Mouse (Mus musculus): ENCODE data around the gene Serpinb1c. TPM values are rescaled to one million over a fixed set of nuclear protein-coding genes. Genes with fewer than 3 reads are reported as not detected.
"Not testable (repeated sequence)": the region's sequence is repeated elsewhere in the genome, so short reads cannot be mapped to it uniquely, and the experiment has no call there.

Serpinb1c gene
- polyA plus RNA-seq, 1 experiment from 2014 or later: not detected

- ATAC-seq: no peak
- Histone ChIP-seq H3K9ac (replicated peaks; ENCODE audit: low read depth, low read length) (no peak overlapping the region), H3K4me1 (replicated peaks; ENCODE audit: control insufficient read depth, insufficient read depth, low read length) (no peaks in the 10 kb centered on the region), H3K4me2 (ENCODE audit: low read length) (no peak overlapping the region), H3K9me3 (ENCODE audit: control insufficient read depth, low read length) (no peaks in the 10 kb centered on the region), H3K4me3 (replicated peaks; ENCODE audit: low read length) (no peak overlapping the region), H3K27me3 (replicated peaks; ENCODE audit: control insufficient read depth, insufficient read depth, low read length) (no peaks in the 10 kb centered on the region), H3K36me3 (ENCODE audit: control insufficient read depth, insufficient read depth) (no peaks in the 10 kb centered on the region), H3K27ac (ENCODE audit: low read length) (no peak overlapping the region)
- 80% methylated on average over 5 of the region's 5 CpGs for WGBS
Observed at GRCm38 (mm10) chr13:32868843-32869242, 29.2 kb downstream of the Serpinb1c start.

DNA sequence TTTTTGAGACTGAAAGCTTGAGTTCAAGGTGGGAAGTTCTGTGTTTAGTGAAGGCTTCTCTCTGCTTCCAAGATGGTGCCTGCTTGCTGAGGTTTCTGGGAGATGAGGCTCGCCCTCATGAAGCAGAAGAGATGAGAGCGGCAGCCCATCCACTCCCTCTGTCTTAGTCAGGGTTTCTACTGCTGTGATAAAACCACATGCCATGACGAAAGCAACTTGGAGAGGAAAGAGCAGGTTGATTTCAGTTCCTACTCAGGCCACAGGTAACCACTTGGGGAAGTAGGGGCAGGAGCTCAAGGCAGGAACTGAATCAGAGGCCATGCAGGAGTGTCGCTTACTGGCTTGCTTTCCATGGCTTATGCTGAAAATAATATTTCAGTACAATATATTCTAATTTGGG is 29.8 kb downstream of the Serpinb1c start:
- not testable (repeated sequence) for H3K36me3 ChIP-seq (ENCODE audit: control insufficient read depth, insufficient read depth); H3K27ac ChIP-seq (ENCODE audit: low read length); H3K9ac ChIP-seq (replicated peaks; ENCODE audit: low read depth, low read length); H3K27me3 ChIP-seq (replicated peaks; ENCODE audit: control insufficient read depth, insufficient read depth, low read length); H3K4me1 ChIP-seq (replicated peaks; ENCODE audit: control insufficient read depth, insufficient read depth, low read length); H3K4me3 ChIP-seq (replicated peaks; ENCODE audit: low read length); ATAC-seq; H3K9me3 ChIP-seq (ENCODE audit: control insufficient read depth, low read length); H3K4me2 ChIP-seq (ENCODE audit: low read length)
- WGBS: 83% methylated on average over 4 of the region's 4 CpGs

DNA sequence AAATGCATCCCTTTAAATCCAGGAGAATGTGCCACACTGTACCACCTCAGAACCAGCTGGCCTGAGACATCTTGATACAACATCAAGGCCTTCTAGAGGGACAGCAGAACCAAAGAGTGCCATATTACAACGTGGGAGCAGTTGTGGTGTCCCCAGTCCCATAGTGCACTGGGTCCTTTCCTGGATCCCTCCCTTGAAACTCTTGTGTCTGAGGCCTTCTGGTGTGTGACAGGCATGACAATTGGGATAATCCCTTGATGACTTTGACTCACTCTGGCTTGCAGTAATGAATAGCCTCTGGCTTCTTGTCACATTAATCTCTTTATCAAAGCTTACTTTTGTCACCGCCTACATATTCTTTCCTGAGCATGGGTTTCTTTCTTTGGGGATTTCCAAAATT is 31.0 kb downstream of the Serpinb1c start:
- Histone ChIP-seq H3K9me3 (ENCODE audit: control insufficient read depth, low read length) (no peaks in the 10 kb centered on the region), H3K27me3 (replicated peaks; ENCODE audit: control insufficient read depth, insufficient read depth, low read length) (no peaks in the 10 kb centered on the region), H3K27ac (ENCODE audit: low read length) (no peak overlapping the region), H3K4me1 (replicated peaks; ENCODE audit: control insufficient read depth, insufficient read depth, low read length) (no peaks in the 10 kb centered on the region), H3K9ac (replicated peaks; ENCODE audit: low read depth, low read length) (no peak overlapping the region), H3K4me3 (replicated peaks; ENCODE audit: low read length) (no peak overlapping the region), H3K36me3 (ENCODE audit: control insufficient read depth, insufficient read depth) (no peaks in the 10 kb centered on the region), H3K4me2 (ENCODE audit: low read length) (no peak overlapping the region)
- ATAC-seq: no peak
- WGBS: 32% methylated on average over 2 of the region's 2 CpGs

GRCm38 (mm10) chr13:32866484-32866883 is 31.5 kb downstream of the Serpinb1c start:
- H3K27ac ChIP-seq (ENCODE audit: low read length): no peak overlapping the region
- H3K9ac ChIP-seq (replicated peaks; ENCODE audit: low read depth, low read length): no peak overlapping the region
- H3K4me2 ChIP-seq (ENCODE audit: low read length): no peak overlapping the region
- no peaks in the 10 kb centered on the region for H3K36me3 ChIP-seq (ENCODE audit: control insufficient read depth, insufficient read depth)
- H3K27me3 ChIP-seq (replicated peaks; ENCODE audit: control insufficient read depth, insufficient read depth, low read length): no peaks in the 10 kb centered on the region
- H3K4me3 ChIP-seq (replicated peaks; ENCODE audit: low read length): no peak overlapping the region
- no peaks in the 10 kb centered on the region for H3K4me1 ChIP-seq (replicated peaks; ENCODE audit: control insufficient read depth, insufficient read depth, low read length)
- peak; percentile 78 for ATAC-seq
- H3K9me3 ChIP-seq (ENCODE audit: control insufficient read depth, low read length): no peaks in the 10 kb centered on the region
- WGBS: 6% methylated on average over 9 of the region's 9 CpGs

- Histone ChIP-seq H3K9ac (replicated peaks; ENCODE audit: low read depth, low read length) (no peak overlapping the region), H3K36me3 (ENCODE audit: control insufficient read depth, insufficient read depth) (no peaks in the 10 kb centered on the region), H3K4me1 (replicated peaks; ENCODE audit: control insufficient read depth, insufficient read depth, low read length) (no peaks in the 10 kb centered on the region), H3K27me3 (replicated peaks; ENCODE audit: control insufficient read depth, insufficient read depth, low read length) (no peaks in the 10 kb centered on the region), H3K4me3 (replicated peaks; ENCODE audit: low read length) (no peak overlapping the region), H3K4me2 (ENCODE audit: low read length) (no peak overlapping the region), H3K27ac (ENCODE audit: low read length) (no peak overlapping the region), H3K9me3 (ENCODE audit: control insufficient read depth, low read length) (no peaks in the 10 kb centered on the region)
- WGBS: 65% methylated on average over 2 of the region's 2 CpGs
- ATAC-seq: no peak
Observed at GRCm38 (mm10) chr13:32865591-32865990, 32.4 kb downstream of the Serpinb1c start.

DNA sequence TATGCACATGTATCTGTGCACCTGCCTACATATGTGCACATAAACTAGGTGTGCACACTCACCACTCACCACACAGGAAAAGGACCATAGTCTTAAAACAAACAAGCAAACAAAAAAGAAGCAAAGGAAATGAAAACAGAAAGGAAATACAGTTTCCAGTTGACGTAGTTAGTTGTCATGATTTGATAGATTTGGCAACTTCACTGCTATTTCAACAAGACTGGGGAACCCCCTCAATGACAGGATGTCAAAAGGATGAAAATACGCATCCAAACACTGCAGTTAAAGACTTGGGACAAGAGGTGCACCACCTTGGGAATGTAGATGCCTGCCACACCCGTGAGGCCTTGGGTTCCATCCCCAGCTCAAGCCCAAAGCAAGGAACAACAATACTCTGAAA is 33.5 kb downstream of the Serpinb1c start:
- not testable (repeated sequence) for H3K4me1 ChIP-seq (replicated peaks; ENCODE audit: control insufficient read depth, insufficient read depth, low read length); H3K9me3 ChIP-seq (ENCODE audit: control insufficient read depth, low read length); H3K27me3 ChIP-seq (replicated peaks; ENCODE audit: control insufficient read depth, insufficient read depth, low read length); H3K4me2 ChIP-seq (ENCODE audit: low read length); H3K4me3 ChIP-seq (replicated peaks; ENCODE audit: low read length); H3K27ac ChIP-seq (ENCODE audit: low read length); ATAC-seq; H3K36me3 ChIP-seq (ENCODE audit: control insufficient read depth, insufficient read depth); H3K9ac ChIP-seq (replicated peaks; ENCODE audit: low read depth, low read length)
- WGBS: 90% methylated on average over 2 of the region's 3 CpGs

GRCm38 (mm10) chr13:32863456-32863855 is 34.6 kb downstream of the Serpinb1c start:
- no peaks in the 10 kb centered on the region for H3K9me3 ChIP-seq (ENCODE audit: control insufficient read depth, low read length)
- no peak overlapping the region for H3K27ac ChIP-seq (ENCODE audit: low read length)
- H3K9ac ChIP-seq (replicated peaks; ENCODE audit: low read depth, low read length): no peak overlapping the region
- no peak overlapping the region for H3K4me3 ChIP-seq (replicated peaks; ENCODE audit: low read length)
- H3K4me2 ChIP-seq (ENCODE audit: low read length): no peak overlapping the region
- no peaks in the 10 kb centered on the region for H3K36me3 ChIP-seq (ENCODE audit: control insufficient read depth, insufficient read depth)
- no peaks in the 10 kb centered on the region for H3K4me1 ChIP-seq (replicated peaks; ENCODE audit: control insufficient read depth, insufficient read depth, low read length)
- ATAC-seq: no peak
- H3K27me3 ChIP-seq (replicated peaks; ENCODE audit: control insufficient read depth, insufficient read depth, low read length): no peaks in the 10 kb centered on the region

DNA sequence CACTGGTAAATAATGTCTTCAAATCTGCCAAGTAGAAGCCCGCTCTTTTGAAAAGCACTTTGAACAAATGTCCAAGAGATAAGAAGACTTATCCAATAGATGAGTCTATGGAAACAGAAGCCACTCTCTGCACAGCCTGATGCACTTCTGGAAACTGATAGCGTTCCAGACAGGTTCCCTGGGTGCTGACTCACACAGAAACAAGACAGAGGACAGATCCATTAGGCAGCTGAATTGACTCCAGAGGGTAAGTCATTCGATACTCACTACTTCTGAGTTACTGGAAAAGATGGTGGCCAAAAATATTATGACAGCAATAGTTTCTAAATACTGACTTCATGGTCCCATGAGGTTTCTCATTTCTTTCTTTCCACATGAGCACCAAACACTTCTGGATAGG is 37.2 kb downstream of the Serpinb1c start:
- H3K36me3 ChIP-seq (ENCODE audit: control insufficient read depth, insufficient read depth): no peaks in the 10 kb centered on the region
- no peaks in the 10 kb centered on the region for H3K27me3 ChIP-seq (replicated peaks; ENCODE audit: control insufficient read depth, insufficient read depth, low read length)
- H3K9me3 ChIP-seq (ENCODE audit: control insufficient read depth, low read length): no peaks in the 10 kb centered on the region
- H3K9ac ChIP-seq (replicated peaks; ENCODE audit: low read depth, low read length): no peak overlapping the region
- H3K4me1 ChIP-seq (replicated peaks; ENCODE audit: control insufficient read depth, insufficient read depth, low read length): no peaks in the 10 kb centered on the region
- H3K27ac ChIP-seq (ENCODE audit: low read length): no peak overlapping the region
- 84% methylated on average over 3 of the region's 3 CpGs for WGBS
- ATAC-seq: no peak
- no peak overlapping the region for H3K4me2 ChIP-seq (ENCODE audit: low read length)
- H3K4me3 ChIP-seq (replicated peaks; ENCODE audit: low read length): no peak overlapping the region

DNA sequence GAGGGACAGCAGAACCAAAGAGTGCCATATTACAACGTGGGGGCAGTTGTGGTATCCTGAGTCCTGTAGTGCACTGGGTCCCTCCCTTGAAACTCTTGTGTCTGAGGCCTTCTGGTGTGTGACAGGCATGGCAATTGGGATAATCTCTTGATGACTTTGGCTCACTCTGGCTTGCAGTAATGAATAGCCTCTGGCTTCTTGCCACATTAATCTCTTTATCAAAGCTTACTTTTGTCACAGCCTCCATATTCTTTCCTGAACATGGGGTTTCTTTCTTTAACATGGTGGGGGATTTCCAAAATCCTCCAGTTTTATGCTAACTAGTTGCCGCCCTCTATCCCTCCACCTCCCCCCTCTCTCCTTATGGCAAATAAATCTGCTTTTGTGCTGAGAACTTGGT is 44.9 kb downstream of the Serpinb1c start:
- Histone ChIP-seq H3K27me3 (replicated peaks; ENCODE audit: control insufficient read depth, insufficient read depth, low read length) (no peaks in the 10 kb centered on the region), H3K9ac (replicated peaks; ENCODE audit: low read depth, low read length) (no peak overlapping the region), H3K27ac (ENCODE audit: low read length) (no peak overlapping the region), H3K4me2 (ENCODE audit: low read length) (no peak overlapping the region), H3K36me3 (ENCODE audit: control insufficient read depth, insufficient read depth) (no peaks in the 10 kb centered on the region), H3K9me3 (ENCODE audit: control insufficient read depth, low read length) (no peaks in the 10 kb centered on the region), H3K4me1 (replicated peaks; ENCODE audit: control insufficient read depth, insufficient read depth, low read length) (no peaks in the 10 kb centered on the region), H3K4me3 (replicated peaks; ENCODE audit: low read length) (no peak overlapping the region)
- 28% methylated on average over 2 of the region's 2 CpGs for WGBS
- peak; percentile 55; the same call in 1 of the 2 replicates for ATAC-seq

GRCm38 (mm10) chr13:32852539-32852938 is 45.5 kb downstream of the Serpinb1c start:
- H3K9ac ChIP-seq (replicated peaks; ENCODE audit: low read depth, low read length): no peak overlapping the region
- WGBS: 90% methylated on average over 4 of the region's 4 CpGs
- H3K9me3 ChIP-seq (ENCODE audit: control insufficient read depth, low read length): no peaks in the 10 kb centered on the region
- no peak overlapping the region for H3K4me2 ChIP-seq (ENCODE audit: low read length)
- H3K27ac ChIP-seq (ENCODE audit: low read length): no peak overlapping the region
- no peaks in the 10 kb centered on the region for H3K27me3 ChIP-seq (replicated peaks; ENCODE audit: control insufficient read depth, insufficient read depth, low read length)
- H3K4me3 ChIP-seq (replicated peaks; ENCODE audit: low read length): no peak overlapping the region
- ATAC-seq: no peak
- H3K4me1 ChIP-seq (replicated peaks; ENCODE audit: control insufficient read depth, insufficient read depth, low read length): no peaks in the 10 kb centered on the region
- H3K36me3 ChIP-seq (ENCODE audit: control insufficient read depth, insufficient read depth): no peaks in the 10 kb centered on the region
